Mouse (Mus musculus) forebrain, embryonic 16.5 days (tissue): ENCODE data around the gene Rpsa. TPM values are rescaled to one million over a fixed set of nuclear protein-coding genes. Genes with fewer than 3 reads are reported as not detected.
"Not testable (repeated sequence)": the region's sequence is repeated elsewhere in the genome, so short reads cannot be mapped to it uniquely, and the experiment has no call there.

Experiments
- ATAC-seq: fragments of 200-750 bp; cut with Nextera tagmentation; 2 replicates; pipeline ENCODE4 v1.8.0; 2017; ENCODE audit warnings: mild to moderate bottlenecking, moderate library complexity
- H3K27ac ChIP-seq: fragments of 300-500 bp; sonication (generic); 2 replicates; pipeline ENCODE4 v1.5.1; 2014; ENCODE audit warnings: low read length, control low read depth
- H3K27me3 ChIP-seq: fragments of 300-500 bp; sonication (generic); replicated peaks from 2 replicates; pipeline ENCODE4 v1.6.1; 2014; ENCODE audit warnings: low read length; ENCODE audit not compliant: control insufficient read depth, insufficient read depth
- H3K36me3 ChIP-seq: fragments of 300-500 bp; sonication (generic); 2 replicates; pipeline ENCODE4 v1.6.1; 2014; ENCODE audit not compliant: control insufficient read depth, insufficient read depth
- H3K4me1 ChIP-seq: fragments of 300-500 bp; sonication (generic); replicated peaks from 2 replicates; pipeline ENCODE4 v1.6.1; 2014; ENCODE audit warnings: low read length; ENCODE audit not compliant: control insufficient read depth, insufficient read depth
- H3K4me2 ChIP-seq: fragments of 300-500 bp; sonication (generic); 2 replicates; pipeline ENCODE4 v1.6.1; 2014; ENCODE audit warnings: mild to moderate bottlenecking, low read length, control low read depth
- H3K4me3 ChIP-seq: fragments of 300-500 bp; sonication (generic); replicated peaks from 2 replicates; pipeline ENCODE4 v1.5.1; 2014; ENCODE audit warnings: mild to moderate bottlenecking, low read length, control low read depth
- H3K9ac ChIP-seq: fragments of 300-500 bp; sonication (generic); replicated peaks from 2 replicates; pipeline ENCODE4 v1.6.1; 2014; ENCODE audit warnings: low read depth, low read length, control low read depth
- H3K9me3 ChIP-seq: fragments of 300-500 bp; sonication (generic); 2 replicates; pipeline ENCODE4 v1.6.1; 2016; ENCODE audit warnings: low read length; ENCODE audit not compliant: control insufficient read depth
- WGBS: fragments of 180-500 bp; shearing (Covaris S2); extraction: QIAGEN DNeasy Blood & Tissue Kit; methylation state at CpG from one replicate; pipeline ENCODE4 v1.1.7; 2014; 5-methylcytosine and 5-hydroxymethylcytosine counted together
- polyA plus RNA-seq: library from polyadenylated mRNA; unstranded; fragments of >200 nt; fragmentation: Nextera tagmentation; extraction: Ambion mirVana; gene quantifications from 2 replicates; pipeline ENCODE4 v1.2.1, GENCODE M21; 2015

The Rpsa gene
- polyA plus RNA-seq, 1 experiment from 2014 or later, result 1,017 TPM

DNA sequence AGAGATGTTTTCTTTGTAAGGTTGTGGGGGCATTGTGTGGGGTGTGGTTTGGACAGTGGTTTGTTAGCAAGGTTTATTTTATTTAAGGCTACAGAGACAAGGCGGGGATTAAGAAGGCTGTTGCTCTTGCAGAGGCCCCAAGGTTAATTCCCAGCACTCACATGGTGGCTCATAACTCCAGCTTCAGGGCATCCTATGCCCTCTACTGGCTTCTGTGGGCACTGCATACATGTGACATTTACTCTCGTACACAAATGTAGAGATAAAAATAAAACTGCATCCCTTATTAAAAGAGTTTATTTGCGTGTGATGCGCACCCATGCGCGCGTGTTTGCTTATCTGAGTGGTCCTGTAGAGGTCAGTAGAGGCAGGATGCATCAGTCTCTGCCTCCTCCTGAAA lies 38.4 kb upstream of the Rpsa start:
- H3K9ac ChIP-seq, result no peak overlapping the region
- peaks cover 2% of the 10 kb centered on the region; the same call in 1 of the 2 replicates for H3K9me3 ChIP-seq
- H3K4me3 ChIP-seq, result no peak overlapping the region
- H3K27me3 ChIP-seq, result no peaks in the 10 kb centered on the region
- 90% methylated on average over 7 of the region's 7 CpGs for WGBS
- H3K4me2 ChIP-seq, result no peak overlapping the region
- no peak overlapping the region for H3K27ac ChIP-seq
- H3K36me3 ChIP-seq, result no peaks in the 10 kb centered on the region
- no peak for ATAC-seq
- H3K4me1 ChIP-seq, result no peaks in the 10 kb centered on the region

DNA sequence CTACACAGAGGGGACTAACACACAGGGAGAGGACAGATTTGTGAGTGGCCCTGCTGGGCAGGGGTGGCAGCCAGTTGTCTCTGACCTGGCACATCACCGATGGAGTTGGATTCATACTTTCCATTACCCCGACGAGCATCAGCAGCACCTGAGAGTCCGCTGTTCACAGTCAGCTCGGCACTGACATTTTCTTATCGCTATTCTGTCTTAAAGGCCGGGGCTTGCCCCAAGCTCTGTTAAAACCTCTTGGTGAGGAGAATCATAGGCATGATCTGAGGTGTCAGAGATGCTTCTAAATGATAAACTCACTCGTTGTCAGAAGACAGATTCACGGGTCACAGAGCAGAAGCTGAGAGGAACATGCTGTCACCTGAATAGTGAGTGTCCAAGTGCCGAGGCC lies 36.4 kb upstream of the Rpsa start:
- no peaks in the 10 kb centered on the region for H3K4me1 ChIP-seq
- 90% methylated on average over 10 of the region's 10 CpGs for WGBS
- H3K36me3 ChIP-seq, result no peaks in the 10 kb centered on the region
- H3K27me3 ChIP-seq, result no peaks in the 10 kb centered on the region
- H3K27ac ChIP-seq, result no peak overlapping the region
- ATAC-seq, result no peak
- no peak overlapping the region for H3K4me2 ChIP-seq
- no peak overlapping the region for H3K4me3 ChIP-seq
- peaks cover 2% of the 10 kb centered on the region; the same call in 1 of the 2 replicates for H3K9me3 ChIP-seq
- no peak overlapping the region for H3K9ac ChIP-seq

DNA sequence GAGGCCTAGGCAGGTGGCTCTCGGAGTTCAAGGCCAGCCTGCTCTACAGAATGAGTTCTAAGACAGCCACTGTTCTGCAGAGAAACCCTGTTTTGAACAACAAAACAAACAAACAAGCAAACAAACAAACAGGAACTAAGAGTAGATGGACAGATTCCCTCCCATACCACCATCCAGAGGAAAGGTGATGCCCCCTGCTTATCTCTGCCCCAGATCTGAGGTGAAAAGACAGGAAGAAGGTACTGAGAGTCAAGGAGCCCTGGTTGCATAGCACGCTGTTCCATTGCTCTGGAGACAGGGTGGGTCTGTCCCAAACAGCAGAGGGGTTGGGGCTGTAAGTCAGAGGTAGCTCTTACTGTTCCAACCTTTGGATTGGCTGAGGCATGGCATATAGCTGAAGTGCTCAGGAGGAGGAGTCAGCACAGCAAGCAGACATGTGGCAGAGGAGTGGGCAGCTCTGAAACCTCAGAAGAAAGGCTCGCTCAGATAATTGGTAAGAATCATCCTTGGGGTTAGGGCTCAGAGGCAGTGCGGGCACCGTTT lies 35.7 kb upstream of the Rpsa start, which contains the start of gene Ccr8:
TSS of gene Ccr8 (plus strand) at position 419 of the 543 bp plus-strand sequence.
- ATAC-seq, result no peak
- 74% methylated on average over 5 of the region's 5 CpGs for WGBS
- no peak within 1 kb of the TSS for H3K4me2 ChIP-seq

DNA sequence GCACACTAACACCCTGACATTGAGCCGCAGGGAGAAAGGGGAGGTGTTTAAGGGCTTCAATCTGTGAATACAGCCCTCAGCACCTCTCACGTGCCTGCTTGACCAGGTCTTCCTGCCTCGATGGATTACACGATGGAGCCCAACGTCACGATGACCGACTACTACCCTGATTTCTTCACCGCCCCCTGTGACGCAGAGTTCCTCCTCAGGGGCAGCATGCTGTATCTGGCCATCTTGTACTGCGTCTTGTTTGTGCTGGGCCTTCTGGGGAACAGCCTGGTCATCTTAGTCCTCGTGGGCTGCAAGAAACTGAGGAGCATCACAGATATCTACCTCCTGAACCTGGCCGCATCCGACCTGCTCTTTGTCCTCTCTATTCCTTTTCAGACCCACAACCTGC lies 33.8 kb upstream of the Rpsa start:
- Histone ChIP-seq H3K36me3 (no peaks in the 10 kb centered on the region), H3K4me1 (no peaks in the 10 kb centered on the region), H3K27me3 (no peaks in the 10 kb centered on the region), H3K4me2 (no peak overlapping the region), H3K9me3 (peaks cover 2% of the 10 kb centered on the region; the same call in 1 of the 2 replicates), H3K9ac (no peak overlapping the region), H3K4me3 (no peak overlapping the region), H3K27ac (no peak overlapping the region)
- WGBS, result 92% methylated on average over 13 of the region's 13 CpGs
- ATAC-seq, result no peak

More for the DNA sequence above, 35.7 kb upstream of the Rpsa start, which contains the start of gene Ccr8:
- Histone ChIP-seq H3K27me3 (no peaks in the 10 kb centered on the region), H3K4me3 (no peak within 1 kb of the TSS), H3K9ac (no peak within 1 kb of the TSS), H3K36me3 (no peaks in the 10 kb centered on the region), H3K9me3 (peaks cover 2% of the 10 kb centered on the region; the same call in 1 of the 2 replicates), H3K27ac (no peak within 1 kb of the TSS), H3K4me1 (no peaks in the 10 kb centered on the region)

DNA sequence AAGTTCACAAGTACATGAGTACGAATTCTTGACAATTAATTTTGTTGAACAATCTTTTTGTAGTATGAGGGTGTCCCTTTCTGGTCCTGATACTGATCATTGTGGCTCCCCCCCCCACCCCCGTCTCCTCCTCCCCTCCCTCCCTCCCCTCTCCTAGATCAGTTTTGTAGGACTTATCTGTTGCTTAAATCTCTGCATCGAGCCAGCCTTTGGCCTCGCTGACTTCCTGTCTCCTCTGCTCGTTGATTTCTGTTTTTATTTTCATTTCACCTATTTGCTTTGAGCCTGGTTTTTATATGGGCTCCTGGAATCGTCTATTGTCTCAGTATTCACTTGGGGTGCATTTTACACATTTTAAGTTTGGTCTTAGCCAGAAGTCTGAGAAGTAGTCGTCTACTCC lies 31.6 kb upstream of the Rpsa start:
- 81% methylated on average over 7 of the region's 7 CpGs for WGBS
- Histone ChIP-seq H3K36me3 (no peaks in the 10 kb centered on the region), H3K27ac (no peak overlapping the region), H3K4me1 (no peaks in the 10 kb centered on the region), H3K9me3 (no peaks in the 10 kb centered on the region), H3K9ac (no peak overlapping the region), H3K27me3 (no peaks in the 10 kb centered on the region), H3K4me3 (no peak overlapping the region), H3K4me2 (no peak overlapping the region)
- no peak for ATAC-seq

DNA sequence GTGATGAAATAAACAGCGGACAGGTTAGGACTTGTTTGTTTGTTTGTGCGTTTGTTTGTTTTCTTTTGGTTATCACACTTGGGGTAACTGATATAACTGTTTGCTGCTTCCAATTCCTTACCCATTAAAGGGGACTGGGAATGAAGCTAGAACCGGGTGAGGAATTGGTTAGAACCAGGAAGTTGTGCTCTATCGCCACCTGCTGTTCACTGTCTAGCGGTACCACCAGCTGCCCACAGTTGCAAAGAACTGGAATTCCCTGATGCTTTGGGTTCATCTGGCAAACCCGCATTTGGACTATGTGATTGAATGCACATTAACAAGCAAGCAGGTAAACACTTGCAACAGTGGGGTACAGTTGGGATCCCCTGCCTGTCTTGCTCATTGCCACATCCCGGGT lies 28.8 kb upstream of the Rpsa start:
- H3K4me3 ChIP-seq, result no peak overlapping the region
- peak; percentile 54 for ATAC-seq
- H3K9me3 ChIP-seq, result no peaks in the 10 kb centered on the region

DNA sequence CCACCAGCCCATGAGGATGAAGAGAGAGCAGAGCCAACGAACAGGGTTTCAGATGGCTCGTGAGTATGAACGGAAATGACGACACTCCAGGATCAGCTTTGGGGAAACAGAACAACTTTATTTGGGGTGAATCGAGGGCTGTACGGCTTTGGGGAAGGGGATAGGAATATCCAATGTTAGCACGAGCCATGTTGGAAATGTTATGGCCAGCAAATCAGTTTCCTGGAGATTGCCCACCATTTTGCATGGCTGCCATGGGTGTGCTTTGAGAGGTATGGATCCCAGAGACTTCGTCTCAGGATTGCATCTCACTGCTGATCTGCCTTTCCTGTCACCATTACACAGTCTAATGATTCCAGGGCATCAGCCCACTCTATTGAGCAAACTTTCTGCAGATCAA lies 28.2 kb upstream of the Rpsa start:
- H3K27ac ChIP-seq, result no peak overlapping the region
- no peaks in the 10 kb centered on the region for H3K27me3 ChIP-seq
- no peaks in the 10 kb centered on the region for H3K4me1 ChIP-seq
- H3K9me3 ChIP-seq, result no peaks in the 10 kb centered on the region
- no peak overlapping the region for H3K4me2 ChIP-seq
- H3K4me3 ChIP-seq, result no peak overlapping the region
- no peak for ATAC-seq
- H3K9ac ChIP-seq, result no peak overlapping the region
- H3K36me3 ChIP-seq, result no peaks in the 10 kb centered on the region
- WGBS, result 92% methylated on average over 8 of the region's 8 CpGs

More for the DNA sequence above, 28.8 kb upstream of the Rpsa start:
- Histone ChIP-seq H3K27ac (no peak overlapping the region), H3K27me3 (no peaks in the 10 kb centered on the region), H3K4me2 (no peak overlapping the region), H3K9ac (no peak overlapping the region), H3K36me3 (no peaks in the 10 kb centered on the region), H3K4me1 (no peaks in the 10 kb centered on the region)
- WGBS, result 20% methylated on average over 7 of the region's 7 CpGs

DNA sequence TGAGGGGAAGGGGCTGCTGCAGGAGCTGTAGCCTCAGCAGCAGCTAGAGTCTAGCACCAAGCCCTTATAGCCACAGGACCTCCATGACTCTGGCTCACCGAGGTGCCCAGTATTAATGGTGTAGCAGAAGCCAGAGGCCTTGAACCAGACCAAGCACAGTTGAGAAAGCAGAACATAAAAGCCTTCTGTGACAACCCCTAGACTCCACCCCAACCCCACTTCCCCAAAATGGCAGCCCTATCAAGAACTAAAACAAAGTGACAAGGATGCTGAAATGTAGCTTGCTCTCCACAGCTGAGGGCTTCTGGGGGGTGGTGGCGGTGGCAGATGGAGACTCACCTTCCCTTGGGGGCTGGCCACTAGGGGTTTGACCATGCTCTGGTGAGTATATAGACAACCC lies 26.3 kb upstream of the Rpsa start:
- 100% methylated on average over 2 of the region's 2 CpGs for WGBS
- Histone ChIP-seq H3K27me3 (no peaks in the 10 kb centered on the region), H3K4me3 (no peak overlapping the region), H3K9me3 (no peaks in the 10 kb centered on the region), H3K4me1 (no peaks in the 10 kb centered on the region), H3K36me3 (no peaks in the 10 kb centered on the region), H3K9ac (no peak overlapping the region), H3K27ac (no peak overlapping the region), H3K4me2 (no peak overlapping the region)
- ATAC-seq, result no peak

DNA sequence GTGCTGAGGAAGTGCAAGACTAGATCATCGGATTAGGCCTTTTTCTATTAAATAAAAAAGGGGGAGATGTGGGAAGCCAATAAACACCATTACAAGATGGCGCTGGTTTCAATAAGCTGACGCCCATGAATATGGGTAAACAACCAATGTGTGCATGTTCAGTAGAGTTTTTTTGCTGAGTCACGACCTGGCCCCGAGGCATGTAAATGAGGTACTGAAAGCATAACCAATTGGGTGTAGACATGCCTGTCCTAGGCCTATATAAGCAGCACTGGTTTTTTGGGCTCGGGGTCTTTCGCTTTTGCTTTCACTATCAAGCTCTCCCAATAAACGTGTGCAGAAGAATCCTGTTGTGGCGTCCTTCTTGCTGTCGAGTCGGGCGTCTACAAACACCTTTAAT lies 18.5 kb upstream of the Rpsa start:
- H3K36me3 ChIP-seq, ATAC-seq, H3K9me3 ChIP-seq, H3K4me1 ChIP-seq, H3K4me3 ChIP-seq, H3K27ac ChIP-seq, H3K27me3 ChIP-seq, H3K4me2 ChIP-seq, H3K9ac ChIP-seq: not testable (repeated sequence)
- WGBS, result 94% methylated on average over 12 of the region's 12 CpGs
